In genomic region chr9:41148600-41148999, GRCm38 (mm10) we compare ENCODE assay signal across 11 mouse cellular contexts. TPM values are rescaled to one million over a fixed set of nuclear protein-coding genes. Genes with fewer than 3 reads are reported as not detected.
DNase-seq lines count a peak whose midpoint lies in the region; ATAC-seq and TF ChIP-seq lines count a peak whose summit lies in the region.
"Had no signal": no experiment of that assay in that cellular context is flagged by ENCODE, and none has a peak within 500 bp of the region (broad histone marks: within the 10 kb centered on the region; RNA-seq: fewer than 3 reads in every experiment).

No protein-coding gene starts in this region.

- no peak for TF ChIP-seq CTCF in lung, postnatal 0 days (IDR thresholded peaks at IDR 0.05)

- H3K4me3 ChIP-seq in hindbrain, embryonic 15.5 days = no peak overlapping the region
- H3K4me3 ChIP-seq in hindbrain, embryonic 11.5 days (ENCODE audit: low read depth, low read length) = no peak overlapping the region
- no peak overlapping the region for H3K4me3 ChIP-seq in lung, postnatal 0 days (ENCODE audit: low read depth, low read length)
- H3K4me3 ChIP-seq: embryonic facial prominence, embryonic 15.5 days had no signal

- H3K27me3 ChIP-seq in hindbrain, embryonic 15.5 days = no peaks in the 10 kb centered on the region
- H3K27me3 ChIP-seq in hindbrain, embryonic 11.5 days (ENCODE audit: control insufficient read depth, insufficient read depth, low read length) = no peaks in the 10 kb centered on the region
- H3K27me3 ChIP-seq in lung, postnatal 0 days (replicated peaks; ENCODE audit: insufficient read depth, low read length) = no peaks in the 10 kb centered on the region
- H3K27me3 ChIP-seq: embryonic facial prominence, embryonic 15.5 days had no signal

- no peak overlapping the region for H3K4me2 ChIP-seq in hindbrain, embryonic 15.5 days
- H3K4me2 ChIP-seq in hindbrain, embryonic 11.5 days (replicated peaks; ENCODE audit: low read depth, low read length) = no peak overlapping the region
- H3K4me2 ChIP-seq in lung, postnatal 0 days (replicated peaks; ENCODE audit: low read depth, low read length) = no peak overlapping the region
- H3K4me2 ChIP-seq: embryonic facial prominence, embryonic 15.5 days had no signal

- peaks cover 59% of the 10 kb centered on the region for H3K4me1 ChIP-seq in hindbrain, embryonic 15.5 days (replicated peaks)
- no peaks in the 10 kb centered on the region for H3K4me1 ChIP-seq in hindbrain, embryonic 11.5 days (replicated peaks; ENCODE audit: control insufficient read depth, insufficient read depth, low read length)
- H3K4me1 ChIP-seq in lung, postnatal 0 days (ENCODE audit: insufficient read depth, low read depth, low read length) = no peaks in the 10 kb centered on the region

- TF ChIP-seq EP300 in lung, postnatal 0 days (IDR thresholded peaks at IDR 0.05) = no peak

- peak overlapping the region; percentile 66 for H3K27ac ChIP-seq in hindbrain, embryonic 15.5 days (replicated peaks)
- H3K27ac ChIP-seq in hindbrain, embryonic 11.5 days (ENCODE audit: low read depth, low read length) = no peak overlapping the region
- no peak overlapping the region for H3K27ac ChIP-seq in lung, postnatal 0 days (ENCODE audit: low read length)
- H3K27ac ChIP-seq: embryonic facial prominence, embryonic 15.5 days; liver, embryonic 14.5 days; macrophage had no signal

- no peaks in the 10 kb centered on the region for H3K36me3 ChIP-seq in hindbrain, embryonic 15.5 days
- no peaks in the 10 kb centered on the region for H3K36me3 ChIP-seq in hindbrain, embryonic 11.5 days (ENCODE audit: control insufficient read depth, insufficient read depth, low read length)
- no peaks in the 10 kb centered on the region for H3K36me3 ChIP-seq in lung, postnatal 0 days (ENCODE audit: insufficient read depth, low read length)
- H3K36me3 ChIP-seq: embryonic facial prominence, embryonic 15.5 days had no signal

- DNase-seq in adrenal gland, postnatal 14 days = peak; percentile 27
- no peak for DNase-seq in adrenal gland, adult 18-20 months (ENCODE audit: low spot score in 2 of 2)
- no peak for DNase-seq in hindbrain, embryonic 11.5 days (ENCODE audit: low spot score)
- DNase-seq in right cerebral cortex, postnatal 14 days = peak; percentile 30
- no peak for DNase-seq in right cerebral cortex, postnatal 25 days
- DNase-seq in lung, postnatal 0 days (ENCODE audit: low spot score) = no peak
- no peak for DNase-seq in frontal cortex, adult 2 months (ENCODE audit: extremely low spot score in 1 of 2, low spot score in 1 of 2)

- no peak overlapping the region for H3K9ac ChIP-seq in hindbrain, embryonic 15.5 days
- no peak overlapping the region for H3K9ac ChIP-seq in hindbrain, embryonic 11.5 days (ENCODE audit: low read depth, low read length)
- H3K9ac ChIP-seq in lung, postnatal 0 days (replicated peaks; ENCODE audit: low read depth) = no peak overlapping the region
- H3K9ac ChIP-seq: embryonic facial prominence, embryonic 15.5 days; liver, embryonic 14.5 days had no signal

- H3K9me3 ChIP-seq in hindbrain, embryonic 15.5 days = no peaks in the 10 kb centered on the region
- no peaks in the 10 kb centered on the region for H3K9me3 ChIP-seq in hindbrain, embryonic 11.5 days (ENCODE audit: control insufficient read depth, low read length)
- H3K9me3 ChIP-seq in lung, postnatal 0 days (ENCODE audit: low read length) = no peaks in the 10 kb centered on the region
- H3K9me3 ChIP-seq: embryonic facial prominence, embryonic 15.5 days had no signal

- peak; percentile 7; the same call in 1 of the 2 replicates for ATAC-seq in hindbrain, embryonic 15.5 days (ENCODE audit: low FRiP score, low read depth)
- ATAC-seq in hindbrain, embryonic 11.5 days (ENCODE audit: low FRiP score) = no peak
- no peak for ATAC-seq in lung, postnatal 0 days

- 48% methylated on average over 7 of the region's 7 CpGs for WGBS in hindbrain, embryonic 15.5 days
- WGBS in hindbrain, embryonic 11.5 days = 88% methylated on average over 7 of the region's 7 CpGs
- 78% methylated on average over 7 of the region's 7 CpGs for WGBS in lung, postnatal 0 days

RNA-seq across cellular contexts. Expression of gene Ubash3b, which starts 12.9 kb away (rescaled TPM):
- 2.1 and 4.5 TPM in 2 replicates for total RNA-seq in adrenal gland, postnatal 14 days (2021)
- total RNA-seq in adrenal gland, adult 18-20 months (2021) = 1 to 10 TPM; 2.0 to 2.7 TPM
- 24.6 and 27.3 TPM in 2 replicates for polyA plus RNA-seq in hindbrain, embryonic 15.5 days (2015; fragmentation: Nextera tagmentation; extraction: Ambion mirVana)
- 12.0 and 13.7 TPM in 2 replicates for polyA plus RNA-seq in hindbrain, embryonic 11.5 days (2014; fragmentation: Nextera tagmentation; extraction: Ambion mirVana)
- 4.1 and 4.8 TPM in 2 replicates for polyA plus RNA-seq in lung, postnatal 0 days (2015; fragmentation: Nextera tagmentation; extraction: Ambion mirVana)
- 18.6 and 19.1 TPM in 2 replicates for polyA plus RNA-seq in frontal cortex, adult 2 months (2012; rRNA removed)

Comparison
In these comparisons a context has a peak if more than half of its experiments do, and no peak if none do; other contexts are left out.
1. DNase-seq: peak in adrenal gland, postnatal 14 days (single experiment) and right cerebral cortex, postnatal 14 days (single experiment); none in adrenal gland, adult 18-20 months (0 of 2), hindbrain, embryonic 11.5 days (single experiment), right cerebral cortex, postnatal 25 days (single experiment), lung, postnatal 0 days (single experiment) and frontal cortex, adult 2 months (0 of 2).